Mouse (Mus musculus) heart, embryonic 10.5 days (tissue): Measurements from ENCODE around the gene Cenpn. TPM values are rescaled to one million over a fixed set of nuclear protein-coding genes. Genes with fewer than 3 reads are reported as not detected.
A peak's percentile ranks its signal among the peaks of the same experiment; 100 is the strongest.

ENCODE experiments used
- DNase-seq: peaks from one replicate; pipeline ENCODE4 v3.0.0-alpha.2; 2017; ENCODE audit warnings: low spot score
- H3K27ac ChIP-seq: fragments of 300-500 bp; sonication (generic); 2 replicates; pipeline ENCODE4 v1.5.1; 2016; ENCODE audit warnings: mild to moderate bottlenecking
- H3K27me3 ChIP-seq: fragments of 300-500 bp; sonication (generic); 2 replicates; pipeline ENCODE4 v1.6.1; 2016; ENCODE audit warnings: mild to moderate bottlenecking; ENCODE audit not compliant: poor library complexity, insufficient read depth, severe bottlenecking
- H3K36me3 ChIP-seq: fragments of 300-500 bp; sonication (generic); 2 replicates; pipeline ENCODE4 v1.6.1; 2016; ENCODE audit warnings: mild to moderate bottlenecking, moderate library complexity
- H3K4me1 ChIP-seq: fragments of 300-500 bp; sonication (generic); 2 replicates; pipeline ENCODE4 v1.6.1; 2016; ENCODE audit warnings: mild to moderate bottlenecking
- H3K4me3 ChIP-seq: fragments of 300-500 bp; sonication (generic); 2 replicates; pipeline ENCODE4 v1.5.1; 2016; ENCODE audit warnings: mild to moderate bottlenecking, moderate library complexity
- H3K9me3 ChIP-seq: fragments of 300-500 bp; sonication (generic); 2 replicates; pipeline ENCODE4 v1.6.1; 2016; ENCODE audit warnings: mild to moderate bottlenecking, moderate library complexity
- WGBS: fragments of 180-500 bp; shearing (Covaris S2); methylation state at CpG from one replicate; pipeline ENCODE4 v1.1.7; 2016; 5-methylcytosine and 5-hydroxymethylcytosine counted together
- polyA plus RNA-seq: library from polyadenylated mRNA; unstranded; fragments of >200 nt; fragmentation: Nextera tagmentation; extraction: Ambion mirVana; gene quantifications from 2 replicates; pipeline ENCODE4 v1.2.1, GENCODE M21; 2016

Cenpn gene
- polyA plus RNA-seq, 1 experiment from 2014 or later: 45.5 TPM

- no peaks in the 10 kb centered on the region for H3K27me3 ChIP-seq
- H3K9me3 ChIP-seq: no peaks in the 10 kb centered on the region
- 13% methylated on average over 4 of the region's 4 CpGs for WGBS
- no peak for DNase-seq
- peak overlapping the region; percentile 88 for H3K27ac ChIP-seq
- peak overlapping the region; percentile 98 for H3K4me3 ChIP-seq
- peaks cover 13% of the 10 kb centered on the region for H3K36me3 ChIP-seq
- peaks cover 47% of the 10 kb centered on the region for H3K4me1 ChIP-seq
Observed at GRCm38 (mm10) chr8:116944385-116944696, 22.8 kb downstream of the Cenpn start.

GRCm38 (mm10) chr8:116945169-116945910 is 23.8 kb downstream of the Cenpn start:
- DNase-seq: no peak
- H3K27me3 ChIP-seq: no peaks in the 10 kb centered on the region
- H3K9me3 ChIP-seq: no peaks in the 10 kb centered on the region
- WGBS: 55% methylated on average over 9 of the region's 9 CpGs
- H3K4me1 ChIP-seq: peaks cover 47% of the 10 kb centered on the region
- peak overlapping the region; percentile 80; the same call in 1 of the 2 replicates for H3K27ac ChIP-seq
- H3K36me3 ChIP-seq: peaks cover 8% of the 10 kb centered on the region
- H3K4me3 ChIP-seq: no peak overlapping the region

DNA sequence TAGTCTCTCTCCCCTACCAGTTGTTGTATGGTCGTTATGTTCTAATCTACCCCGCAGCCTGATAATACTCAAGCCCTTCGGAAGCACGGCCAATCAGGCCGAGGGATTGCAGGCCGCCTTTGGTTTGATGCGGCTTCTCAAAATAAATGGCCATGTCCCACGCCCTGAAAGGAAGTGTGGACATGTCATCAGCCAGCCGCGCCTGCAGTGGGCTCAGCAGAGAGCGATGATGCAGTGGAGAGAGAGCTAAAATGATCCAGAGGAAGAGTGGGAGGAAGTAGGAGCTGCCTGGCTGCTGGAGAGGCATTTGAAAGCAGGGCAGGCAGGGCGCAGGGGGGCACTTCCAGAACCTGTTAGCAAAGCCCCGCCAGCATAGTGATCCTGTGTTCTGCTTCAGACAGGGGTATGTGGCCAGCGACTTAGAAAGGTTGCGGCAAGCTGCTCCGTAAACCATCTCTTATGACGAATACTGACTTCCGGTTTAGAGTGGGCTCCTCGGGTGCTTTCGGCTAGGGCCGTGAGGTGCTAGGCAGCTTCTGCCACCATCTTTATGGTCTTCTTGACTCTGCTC is 24.8 kb downstream of the Cenpn start:
- peaks cover 51% of the 10 kb centered on the region for H3K4me1 ChIP-seq
- peak overlapping the region; percentile 31 for H3K4me3 ChIP-seq
- no peaks in the 10 kb centered on the region for H3K36me3 ChIP-seq
- peak; percentile 84 for DNase-seq
- H3K9me3 ChIP-seq: no peaks in the 10 kb centered on the region
- WGBS: 34% methylated on average over 21 of the region's 21 CpGs
- no peaks in the 10 kb centered on the region for H3K27me3 ChIP-seq
- peak overlapping the region; percentile 80 for H3K27ac ChIP-seq

- H3K36me3 ChIP-seq: no peaks in the 10 kb centered on the region
- H3K27me3 ChIP-seq: no peaks in the 10 kb centered on the region
- peaks cover 53% of the 10 kb centered on the region for H3K4me1 ChIP-seq
- H3K4me3 ChIP-seq: peak overlapping the region; percentile 31; the same call in 1 of the 2 replicates
- DNase-seq: no peak
- H3K9me3 ChIP-seq: no peaks in the 10 kb centered on the region
- WGBS: 57% methylated on average over 6 of the region's 6 CpGs
- peak overlapping the region; percentile 80 for H3K27ac ChIP-seq
Observed at GRCm38 (mm10) chr8:116946851-116947250, 25.3 kb downstream of the Cenpn start.

GRCm38 (mm10) chr8:116947589-116947988 is 26.1 kb downstream of the Cenpn start:
- no peak for DNase-seq
- Histone ChIP-seq H3K4me3 (peak overlapping the region; percentile 13; the same call in 1 of the 2 replicates), H3K9me3 (no peaks in the 10 kb centered on the region), H3K27me3 (no peaks in the 10 kb centered on the region), H3K27ac (peak overlapping the region; percentile 76), H3K4me1 (peaks cover 53% of the 10 kb centered on the region), H3K36me3 (no peaks in the 10 kb centered on the region)
- WGBS: 51% methylated on average over 7 of the region's 7 CpGs

- no peak for DNase-seq
- Histone ChIP-seq H3K27ac (no peak overlapping the region), H3K27me3 (no peaks in the 10 kb centered on the region), H3K9me3 (no peaks in the 10 kb centered on the region), H3K4me3 (no peak overlapping the region), H3K4me1 (peaks cover 23% of the 10 kb centered on the region), H3K36me3 (peaks cover 36% of the 10 kb centered on the region)
- WGBS: 68% methylated on average over 5 of the region's 5 CpGs
Observed at GRCm38 (mm10) chr8:116951369-116951768, 29.8 kb downstream of the Cenpn start.

- peaks cover 40% of the 10 kb centered on the region for H3K36me3 ChIP-seq
- no peaks in the 10 kb centered on the region for H3K27me3 ChIP-seq
- WGBS: 100% methylated on average over 2 of the region's 2 CpGs
- H3K4me1 ChIP-seq: peaks cover 19% of the 10 kb centered on the region
- H3K9me3 ChIP-seq: no peaks in the 10 kb centered on the region
- H3K27ac ChIP-seq: no peak overlapping the region
- DNase-seq: no peak
- no peak overlapping the region for H3K4me3 ChIP-seq
Observed at GRCm38 (mm10) chr8:116951778-116952177, 30.2 kb downstream of the Cenpn start.

GRCm38 (mm10) chr8:116952428-116952827 is 30.9 kb downstream of the Cenpn start:
- H3K27me3 ChIP-seq: no peaks in the 10 kb centered on the region
- WGBS: 86% methylated on average over 8 of the region's 8 CpGs
- no peak for DNase-seq
- H3K4me1 ChIP-seq: peaks cover 14% of the 10 kb centered on the region
- peaks cover 47% of the 10 kb centered on the region for H3K36me3 ChIP-seq
- no peak overlapping the region for H3K4me3 ChIP-seq
- no peak overlapping the region for H3K27ac ChIP-seq
- no peaks in the 10 kb centered on the region for H3K9me3 ChIP-seq

DNA sequence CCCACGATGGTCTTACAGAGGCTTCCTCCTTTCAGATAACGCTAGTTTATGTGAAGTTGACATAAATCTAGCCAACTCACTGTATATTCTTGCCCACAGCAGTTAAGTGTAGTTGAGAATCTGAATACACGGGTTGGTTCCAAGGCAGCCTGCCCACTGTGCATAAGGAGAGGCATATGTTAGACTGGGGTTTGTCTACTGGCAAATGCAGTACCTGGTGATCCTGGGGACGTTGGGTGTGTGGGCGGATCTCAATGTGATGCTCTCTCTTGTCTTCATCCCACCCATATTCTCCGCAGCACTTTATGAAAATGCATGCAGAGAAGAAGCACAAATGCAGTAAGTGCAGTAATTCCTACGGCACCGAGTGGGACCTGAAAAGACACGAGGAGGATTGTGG is 32.9 kb downstream of the Cenpn start:
- peaks cover 65% of the 10 kb centered on the region for H3K36me3 ChIP-seq
- H3K27me3 ChIP-seq: no peaks in the 10 kb centered on the region
- H3K27ac ChIP-seq: no peak overlapping the region
- H3K4me1 ChIP-seq: peaks cover 6% of the 10 kb centered on the region; the same call in 1 of the 2 replicates
- no peak for DNase-seq
- 92% methylated on average over 9 of the region's 9 CpGs for WGBS
- H3K4me3 ChIP-seq: no peak overlapping the region
- no peaks in the 10 kb centered on the region for H3K9me3 ChIP-seq

- 81% methylated on average over 6 of the region's 6 CpGs for WGBS
- Histone ChIP-seq H3K36me3 (no peaks in the 10 kb centered on the region), H3K4me1 (peaks cover 5% of the 10 kb centered on the region; the same call in 1 of the 2 replicates), H3K4me3 (no peak overlapping the region), H3K9me3 (no peaks in the 10 kb centered on the region), H3K27ac (no peak overlapping the region), H3K27me3 (no peaks in the 10 kb centered on the region)
- no peak for DNase-seq
Observed at GRCm38 (mm10) chr8:116969531-116969930, 48.0 kb downstream of the Cenpn start.

DNA sequence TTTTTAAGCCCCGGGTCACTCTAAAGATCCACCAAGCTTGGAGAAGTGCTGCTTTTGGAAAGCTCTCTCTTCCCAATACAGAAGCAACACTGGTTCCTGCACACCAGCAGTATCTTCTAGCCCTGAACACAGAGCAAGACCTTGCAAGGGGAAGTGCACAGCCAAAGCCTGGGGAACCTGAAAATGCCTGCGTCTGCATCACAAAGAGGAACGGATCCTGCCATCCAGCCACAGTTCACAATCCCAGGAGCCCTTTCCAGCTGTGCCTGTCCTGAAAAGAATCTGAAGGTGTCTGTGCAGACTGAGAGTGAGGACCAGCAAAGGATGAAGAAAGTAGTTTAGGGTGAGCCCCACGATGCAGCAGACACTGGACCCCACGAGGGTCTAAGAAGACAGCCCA is 53.5 kb downstream of the Cenpn start:
- DNase-seq: no peak
- H3K36me3 ChIP-seq: no peaks in the 10 kb centered on the region
- H3K4me3 ChIP-seq: no peak overlapping the region
- peaks cover 13% of the 10 kb centered on the region for H3K4me1 ChIP-seq
- H3K27me3 ChIP-seq: no peaks in the 10 kb centered on the region
- 44% methylated on average over 5 of the region's 5 CpGs for WGBS
- H3K27ac ChIP-seq: no peak overlapping the region
- no peaks in the 10 kb centered on the region for H3K9me3 ChIP-seq

- Histone ChIP-seq H3K27me3 (no peaks in the 10 kb centered on the region), H3K36me3 (no peaks in the 10 kb centered on the region), H3K9me3 (no peaks in the 10 kb centered on the region), H3K27ac (no peak overlapping the region), H3K4me1 (peaks cover 14% of the 10 kb centered on the region), H3K4me3 (no peak overlapping the region)
- 66% methylated on average over 5 of the region's 5 CpGs for WGBS
- DNase-seq: no peak
Observed at GRCm38 (mm10) chr8:116975606-116976005, 54.1 kb downstream of the Cenpn start.

- DNase-seq: no peak
- WGBS: 36% methylated on average over 8 of the region's 8 CpGs
Observed at GRCm38 (mm10) chr8:116978052-116978451, 56.5 kb downstream of the Cenpn start.

More at GRCm38 (mm10) chr8:116978052-116978451, 56.5 kb downstream of the Cenpn start:
- Histone ChIP-seq H3K4me1 (peaks cover 9% of the 10 kb centered on the region), H3K27me3 (no peaks in the 10 kb centered on the region), H3K27ac (peak overlapping the region; percentile 63; the same call in 1 of the 2 replicates), H3K4me3 (peak overlapping the region; percentile 84), H3K36me3 (peaks cover 13% of the 10 kb centered on the region), H3K9me3 (no peaks in the 10 kb centered on the region)
